Mouse (Mus musculus) intestine, embryonic 14.5 days (tissue): ENCODE results near the gene Pon3. TPM values are rescaled to one million over a fixed set of nuclear protein-coding genes. Genes with fewer than 3 reads are reported as not detected.

Source experiments
- ATAC-seq: fragments of 200-750 bp; cut with Nextera tagmentation; replicated peaks from 2 replicates; pipeline ENCODE4 v1.8.0; 2017; ENCODE audit warnings: low read depth, moderate number of reproducible peaks, moderate TSS enrichment, moderate library complexity; ENCODE audit not compliant: low FRiP score, low TSS enrichment
- DNase-seq: peaks from one replicate; pipeline ENCODE4 v3.0.0-alpha.2; 2018; ENCODE audit warnings: low spot score
- H3K27ac ChIP-seq: fragments of 300-500 bp; sonication (generic); 2 replicates; pipeline ENCODE4 v1.5.1; 2014; ENCODE audit warnings: low read depth, mild to moderate bottlenecking, control low read depth
- H3K27me3 ChIP-seq: fragments of 300-500 bp; sonication (generic); replicated peaks from 2 replicates; pipeline ENCODE4 v1.6.1; 2014; ENCODE audit warnings: low read length, control low read depth; ENCODE audit not compliant: control insufficient read depth, insufficient read depth
- H3K36me3 ChIP-seq: fragments of 300-500 bp; sonication (generic); 2 replicates; pipeline ENCODE4 v1.6.1; 2014; ENCODE audit warnings: low read length, control low read depth; ENCODE audit not compliant: control insufficient read depth, insufficient read depth
- H3K4me1 ChIP-seq: fragments of 300-500 bp; sonication (generic); replicated peaks from 2 replicates; pipeline ENCODE4 v1.6.1; 2014; ENCODE audit warnings: low read length, control low read depth, mixed read lengths; ENCODE audit not compliant: control insufficient read depth, insufficient read depth
- H3K4me2 ChIP-seq: fragments of 300-500 bp; sonication (generic); 2 replicates; pipeline ENCODE4 v1.6.1; 2014; ENCODE audit warnings: low read length
- H3K4me3 ChIP-seq: fragments of 300-500 bp; sonication (generic); 2 replicates; pipeline ENCODE4 v1.5.1; 2014; ENCODE audit warnings: low read depth, low read length, control low read depth, mixed read lengths
- H3K9ac ChIP-seq: fragments of 300-500 bp; sonication (generic); 2 replicates; pipeline ENCODE4 v1.6.1; 2014; ENCODE audit warnings: mild to moderate bottlenecking, low read length
- H3K9me3 ChIP-seq: fragments of 300-500 bp; sonication (generic); 2 replicates; pipeline ENCODE4 v1.6.1; 2016; ENCODE audit warnings: low read length, control low read depth; ENCODE audit not compliant: control insufficient read depth
- WGBS: fragments of 180-500 bp; shearing (Covaris S2); extraction: QIAGEN DNeasy Blood & Tissue Kit; methylation state at CpG from one replicate; pipeline ENCODE4 v1.1.7; 2014; 5-methylcytosine and 5-hydroxymethylcytosine counted together
- polyA plus RNA-seq: library from polyadenylated mRNA; unstranded; fragments of >200 nt; fragmentation: Nextera tagmentation; extraction: Ambion mirVana; gene quantifications from 2 replicates; pipeline ENCODE4 v1.2.1, GENCODE M21; 2014

Pon3 gene
- 12.2 and 13.3 TPM in 2 replicates for polyA plus RNA-seq

GRCm38 (mm10) chr6:5255722-5256451, at the start of gene Pon3:
TSS of gene Pon3 (minus strand) at chr6:5256286.
- no peaks in the 10 kb centered on the region for H3K9me3 ChIP-seq
- peak within 1 kb of the TSS; percentile 73 for H3K4me2 ChIP-seq
- 5% methylated on average over 16 of the region's 16 CpGs for WGBS
- DNase-seq = peak; percentile 73
- no peaks in the 10 kb centered on the region for H3K27me3 ChIP-seq
- ATAC-seq = peak; percentile 90
- no peaks in the 10 kb centered on the region for H3K36me3 ChIP-seq
- peak within 1 kb of the TSS; percentile 48 for H3K9ac ChIP-seq
- peaks cover 3% of the 10 kb centered on the region; the same call in 1 of the 2 replicates for H3K4me1 ChIP-seq
- peak within 1 kb of the TSS; percentile 27; the same call in 1 of the 2 replicates for H3K27ac ChIP-seq
- peak within 1 kb of the TSS; percentile 45 for H3K4me3 ChIP-seq

GRCm38 (mm10) chr6:5304956-5305355, 48.9 kb upstream of the Pon3 start:
- H3K9ac ChIP-seq = no peak overlapping the region
- H3K4me2 ChIP-seq = no peak overlapping the region
- H3K4me1 ChIP-seq = no peaks in the 10 kb centered on the region
- no peak for DNase-seq
- H3K27me3 ChIP-seq = no peaks in the 10 kb centered on the region
- WGBS = 82% methylated on average over 8 of the region's 8 CpGs
- no peaks in the 10 kb centered on the region for H3K9me3 ChIP-seq
- H3K27ac ChIP-seq = no peak overlapping the region
- ATAC-seq = no peak
- H3K36me3 ChIP-seq = no peaks in the 10 kb centered on the region
- no peak overlapping the region for H3K4me3 ChIP-seq

- no peak overlapping the region for H3K4me2 ChIP-seq
- ATAC-seq = no peak
- no peaks in the 10 kb centered on the region for H3K36me3 ChIP-seq
- no peaks in the 10 kb centered on the region for H3K4me1 ChIP-seq
- no peaks in the 10 kb centered on the region for H3K27me3 ChIP-seq
- H3K27ac ChIP-seq = no peak overlapping the region
- no peak for DNase-seq
- no peak overlapping the region for H3K4me3 ChIP-seq
- no peak overlapping the region for H3K9ac ChIP-seq
- WGBS = 89% methylated on average over 8 of the region's 8 CpGs
- H3K9me3 ChIP-seq = no peaks in the 10 kb centered on the region
These were observed 44.5 kb upstream of the Pon3 start for GRCm38 (mm10) chr6:5300629-5301028.

GRCm38 (mm10) chr6:5299561-5299960, 43.5 kb upstream of the Pon3 start:
- no peaks in the 10 kb centered on the region for H3K4me1 ChIP-seq
- H3K4me2 ChIP-seq = no peak overlapping the region
- H3K27me3 ChIP-seq = no peaks in the 10 kb centered on the region
- no peaks in the 10 kb centered on the region for H3K9me3 ChIP-seq
- WGBS = 63% methylated on average over 5 of the region's 5 CpGs
- no peak overlapping the region for H3K27ac ChIP-seq
- H3K9ac ChIP-seq = no peak overlapping the region
- no peak for DNase-seq
- no peaks in the 10 kb centered on the region for H3K36me3 ChIP-seq
- H3K4me3 ChIP-seq = no peak overlapping the region
- no peak for ATAC-seq

GRCm38 (mm10) chr6:5298092-5298554, 42.0 kb upstream of the Pon3 start, which contains the start of gene Pon2:
TSS of gene Pon2 (minus strand) at chr6:5298455.
- WGBS = 1% methylated on average over 36 of the region's 47 CpGs
- no peaks in the 10 kb centered on the region for H3K4me1 ChIP-seq
- peak within 1 kb of the TSS; percentile 65 for H3K4me3 ChIP-seq
- peak within 1 kb of the TSS; percentile 74 for H3K9ac ChIP-seq
- no peaks in the 10 kb centered on the region for H3K27me3 ChIP-seq
- H3K27ac ChIP-seq = peak within 1 kb of the TSS; percentile 80
- peak; percentile 96 for ATAC-seq
- H3K9me3 ChIP-seq = no peaks in the 10 kb centered on the region
- peak within 1 kb of the TSS; percentile 65 for H3K4me2 ChIP-seq
- peak; percentile 87 for DNase-seq
- H3K36me3 ChIP-seq = no peaks in the 10 kb centered on the region

- no peaks in the 10 kb centered on the region for H3K36me3 ChIP-seq
- peak overlapping the region; percentile 80 for H3K27ac ChIP-seq
- no peaks in the 10 kb centered on the region for H3K27me3 ChIP-seq
- H3K4me3 ChIP-seq = peak overlapping the region; percentile 65
- peak overlapping the region; percentile 74 for H3K9ac ChIP-seq
- H3K4me2 ChIP-seq = peak overlapping the region; percentile 65
- ATAC-seq = peak; percentile 55
- no peaks in the 10 kb centered on the region for H3K4me1 ChIP-seq
- DNase-seq = peak; percentile 71
- 6% methylated on average over 23 of the region's 25 CpGs for WGBS
- H3K9me3 ChIP-seq = no peaks in the 10 kb centered on the region
These were observed 41.4 kb upstream of the Pon3 start for GRCm38 (mm10) chr6:5297321-5298091.

- ATAC-seq = no peak
- WGBS = 97% methylated on average over 7 of the region's 7 CpGs
- Histone ChIP-seq H3K27me3 (no peaks in the 10 kb centered on the region), H3K4me3 (no peak overlapping the region), H3K4me2 (no peak overlapping the region), H3K27ac (no peak overlapping the region), H3K36me3 (no peaks in the 10 kb centered on the region), H3K4me1 (no peaks in the 10 kb centered on the region; the same call in 1 of the 2 replicates), H3K9ac (no peak overlapping the region), H3K9me3 (no peaks in the 10 kb centered on the region)
- DNase-seq = no peak
These were observed 40.0 kb upstream of the Pon3 start for GRCm38 (mm10) chr6:5296067-5296466.

GRCm38 (mm10) chr6:5294659-5295449, 38.8 kb upstream of the Pon3 start:
- H3K36me3 ChIP-seq = no peaks in the 10 kb centered on the region
- no peaks in the 10 kb centered on the region for H3K9me3 ChIP-seq
- H3K4me2 ChIP-seq = no peak overlapping the region
- no peak overlapping the region for H3K27ac ChIP-seq
- ATAC-seq (no peak), DNase-seq (no peak)
- WGBS = 91% methylated on average over 16 of the region's 16 CpGs
- no peaks in the 10 kb centered on the region for H3K27me3 ChIP-seq
- H3K4me1 ChIP-seq = no peaks in the 10 kb centered on the region; the same call in 1 of the 2 replicates
- H3K4me3 ChIP-seq = no peak overlapping the region
- no peak overlapping the region for H3K9ac ChIP-seq
